Mouse (Mus musculus): ENCODE measurements around the gene Flt3l. TPM values are rescaled to one million over a fixed set of nuclear protein-coding genes. Genes with fewer than 3 reads are reported as not detected.
"Not testable (repeated sequence)": the region's sequence is repeated elsewhere in the genome, so short reads cannot be mapped to it uniquely, and the experiment has no call there.

The Flt3l gene
- polyA plus RNA-seq, 1 experiment = 24.4 TPM

- 90% methylated on average over 6 of the region's 6 CpGs for WGBS
- TF ChIP-seq CTCF (IDR thresholded peaks at IDR 0.05; ENCODE audit: borderline replicate concordance, insufficient read depth, low read depth, low read length) (no peak), POLR2A (IDR thresholded peaks at IDR 0.05; ENCODE audit: borderline replicate concordance, insufficient read depth, low read length) (no peak)
- Histone ChIP-seq H3K27me3 (ENCODE audit: control insufficient read depth, insufficient read depth, low read length) (no peaks in the 10 kb centered on the region), H3K4me1 (ENCODE audit: control insufficient read depth, insufficient read depth, low read length) (peaks cover 5% of the 10 kb centered on the region; the same call in 1 of the 2 replicates), H3K4me3 (replicated peaks; ENCODE audit: insufficient read depth, low read depth, low read length) (no peak overlapping the region), H3K27ac (ENCODE audit: insufficient read depth, low read length) (no peak overlapping the region)
- no peak for DNase-seq
Observed at GRCm38 (mm10) chr7:45118336-45118735, 17.9 kb downstream of the Flt3l start.

- no peak overlapping the region for H3K4me3 ChIP-seq (replicated peaks; ENCODE audit: insufficient read depth, low read depth, low read length)
- TF ChIP-seq POLR2A (IDR thresholded peaks at IDR 0.05; ENCODE audit: borderline replicate concordance, insufficient read depth, low read length) (no peak), CTCF (IDR thresholded peaks at IDR 0.05; ENCODE audit: borderline replicate concordance, insufficient read depth, low read depth, low read length) (no peak)
Observed at GRCm38 (mm10) chr7:45117566-45117965, 18.7 kb downstream of the Flt3l start.

GRCm38 (mm10) chr7:45113476-45113875 is 22.8 kb downstream of the Flt3l start:
- no peak overlapping the region for H3K27ac ChIP-seq (ENCODE audit: insufficient read depth, low read length)
- H3K27me3 ChIP-seq (ENCODE audit: control insufficient read depth, insufficient read depth, low read length) = no peaks in the 10 kb centered on the region
- DNase-seq = no peak
- no peaks in the 10 kb centered on the region for H3K4me1 ChIP-seq (ENCODE audit: control insufficient read depth, insufficient read depth, low read length)
- TF ChIP-seq CTCF (IDR thresholded peaks at IDR 0.05; ENCODE audit: borderline replicate concordance, insufficient read depth, low read depth, low read length) (no peak), POLR2A (IDR thresholded peaks at IDR 0.05; ENCODE audit: borderline replicate concordance, insufficient read depth, low read length) (no peak)
- WGBS = 83% methylated on average over 2 of the region's 2 CpGs
- no peak overlapping the region for H3K4me3 ChIP-seq (replicated peaks; ENCODE audit: insufficient read depth, low read depth, low read length)

More at GRCm38 (mm10) chr7:45117566-45117965, 18.7 kb downstream of the Flt3l start:
- Histone ChIP-seq H3K27ac (ENCODE audit: insufficient read depth, low read length) (no peak overlapping the region), H3K27me3 (ENCODE audit: control insufficient read depth, insufficient read depth, low read length) (no peaks in the 10 kb centered on the region), H3K4me1 (ENCODE audit: control insufficient read depth, insufficient read depth, low read length) (peaks cover 2% of the 10 kb centered on the region; the same call in 1 of the 2 replicates)
- DNase-seq = no peak
- WGBS = 72% methylated on average over 8 of the region's 8 CpGs

- DNase-seq = no peak
- Histone ChIP-seq H3K27me3 (ENCODE audit: control insufficient read depth, insufficient read depth, low read length) (no peaks in the 10 kb centered on the region), H3K4me1 (ENCODE audit: control insufficient read depth, insufficient read depth, low read length) (no peaks in the 10 kb centered on the region), H3K4me3 (replicated peaks; ENCODE audit: insufficient read depth, low read depth, low read length) (no peak overlapping the region), H3K27ac (ENCODE audit: insufficient read depth, low read length) (no peak overlapping the region)
- WGBS = 64% methylated on average over 3 of the region's 3 CpGs
- TF ChIP-seq POLR2A (IDR thresholded peaks at IDR 0.05; ENCODE audit: borderline replicate concordance, insufficient read depth, low read length) (no peak), CTCF (IDR thresholded peaks at IDR 0.05; ENCODE audit: borderline replicate concordance, insufficient read depth, low read depth, low read length) (no peak)
Observed at GRCm38 (mm10) chr7:45112529-45112928, 23.7 kb downstream of the Flt3l start.

- no peak overlapping the region for H3K4me3 ChIP-seq (replicated peaks; ENCODE audit: insufficient read depth, low read depth, low read length)
- no peak overlapping the region for H3K27ac ChIP-seq (ENCODE audit: insufficient read depth, low read length)
- WGBS = 65% methylated on average over 2 of the region's 2 CpGs
- no peak for TF ChIP-seq CTCF (IDR thresholded peaks at IDR 0.05; ENCODE audit: borderline replicate concordance, insufficient read depth, low read depth, low read length)
- no peak for TF ChIP-seq POLR2A (IDR thresholded peaks at IDR 0.05; ENCODE audit: borderline replicate concordance, insufficient read depth, low read length)
- H3K4me1 ChIP-seq (ENCODE audit: control insufficient read depth, insufficient read depth, low read length) = no peaks in the 10 kb centered on the region
- no peaks in the 10 kb centered on the region for H3K27me3 ChIP-seq (ENCODE audit: control insufficient read depth, insufficient read depth, low read length)
- no peak for DNase-seq
Observed at GRCm38 (mm10) chr7:45111940-45112339, 24.3 kb downstream of the Flt3l start.

- H3K4me3 ChIP-seq (replicated peaks; ENCODE audit: insufficient read depth, low read depth, low read length); H3K4me1 ChIP-seq (ENCODE audit: control insufficient read depth, insufficient read depth, low read length); DNase-seq; H3K27ac ChIP-seq (ENCODE audit: insufficient read depth, low read length); H3K27me3 ChIP-seq (ENCODE audit: control insufficient read depth, insufficient read depth, low read length): not testable (repeated sequence)
- 94% methylated on average over 4 of the region's 4 CpGs for WGBS
Observed at GRCm38 (mm10) chr7:45110089-45110488, 26.1 kb downstream of the Flt3l start.

GRCm38 (mm10) chr7:45107052-45107645 is 29.1 kb downstream of the Flt3l start:
- no peak overlapping the region for H3K27ac ChIP-seq (ENCODE audit: insufficient read depth, low read length)
- H3K27me3 ChIP-seq (ENCODE audit: control insufficient read depth, insufficient read depth, low read length) = no peaks in the 10 kb centered on the region
- DNase-seq = no peak
- H3K4me3 ChIP-seq (replicated peaks; ENCODE audit: insufficient read depth, low read depth, low read length) = no peak overlapping the region
- 49% methylated on average over 5 of the region's 5 CpGs for WGBS
- peaks cover 3% of the 10 kb centered on the region; the same call in 1 of the 2 replicates for H3K4me1 ChIP-seq (ENCODE audit: control insufficient read depth, insufficient read depth, low read length)
- TF ChIP-seq POLR2A (IDR thresholded peaks at IDR 0.05; ENCODE audit: borderline replicate concordance, insufficient read depth, low read length) = no peak

- TF ChIP-seq CTCF (IDR thresholded peaks at IDR 0.05; ENCODE audit: borderline replicate concordance, insufficient read depth, low read depth, low read length) (no peak), POLR2A (IDR thresholded peaks at IDR 0.05; ENCODE audit: borderline replicate concordance, insufficient read depth, low read length) (no peak)
- 38% methylated on average over 6 of the region's 6 CpGs for WGBS
Observed at GRCm38 (mm10) chr7:45106441-45106840, 29.8 kb downstream of the Flt3l start.

More at GRCm38 (mm10) chr7:45106441-45106840, 29.8 kb downstream of the Flt3l start:
- Histone ChIP-seq H3K27ac (ENCODE audit: insufficient read depth, low read length) (no peak overlapping the region), H3K27me3 (ENCODE audit: control insufficient read depth, insufficient read depth, low read length) (no peaks in the 10 kb centered on the region), H3K4me1 (ENCODE audit: control insufficient read depth, insufficient read depth, low read length) (peaks cover 3% of the 10 kb centered on the region; the same call in 1 of the 2 replicates), H3K4me3 (replicated peaks; ENCODE audit: insufficient read depth, low read depth, low read length) (no peak overlapping the region)
- DNase-seq = no peak
